Mouse (Mus musculus) lung, postnatal 0 days (tissue): Measurements from ENCODE around the gene Pogk. TPM values are rescaled to one million over a fixed set of nuclear protein-coding genes. Genes with fewer than 3 reads are reported as not detected.

ENCODE experiments used
- ATAC-seq: fragments of 200-750 bp; cut with Nextera tagmentation; 2 replicates; pipeline ENCODE4 v1.8.0; 2017; ENCODE audit warnings: moderate library complexity
- DNase-seq: peaks from one replicate; pipeline ENCODE4 v3.0.0-alpha.2; 2016; ENCODE audit warnings: low spot score
- H3K27ac ChIP-seq: fragments of 300-500 bp; sonication (generic); 2 replicates; pipeline ENCODE4 v1.5.1; 2014; ENCODE audit warnings: antibody characterized with exemption, mild to moderate bottlenecking, low read length, mixed read lengths
- H3K27me3 ChIP-seq: fragments of 300-500 bp; sonication (generic); replicated peaks from 2 replicates; pipeline ENCODE4 v1.6.1; 2014; ENCODE audit warnings: low read length, mixed read lengths; ENCODE audit not compliant: insufficient read depth
- H3K36me3 ChIP-seq: fragments of 300-500 bp; sonication (generic); 2 replicates; pipeline ENCODE4 v1.6.1; 2014; ENCODE audit warnings: low read length, mixed read lengths; ENCODE audit not compliant: insufficient read depth
- H3K4me1 ChIP-seq: fragments of 300-500 bp; sonication (generic); 2 replicates; pipeline ENCODE4 v1.6.1; 2014; ENCODE audit warnings: antibody characterized with exemption, low read depth, low read length, mixed read lengths; ENCODE audit not compliant: insufficient read depth
- H3K4me2 ChIP-seq: fragments of 300-500 bp; sonication (generic); replicated peaks from 2 replicates; pipeline ENCODE4 v1.6.1; 2014; ENCODE audit warnings: low read depth, mild to moderate bottlenecking, low read length, moderate library complexity, mixed read lengths
- H3K4me3 ChIP-seq: fragments of 300-500 bp; sonication (generic); 2 replicates; pipeline ENCODE4 v1.5.1; 2014; ENCODE audit warnings: low read depth, low read length
- H3K9ac ChIP-seq: fragments of 300-500 bp; sonication (generic); replicated peaks from 2 replicates; pipeline ENCODE4 v1.6.1; 2014; ENCODE audit warnings: low read depth, mild to moderate bottlenecking
- H3K9me3 ChIP-seq: fragments of 300-500 bp; sonication (generic); 2 replicates; pipeline ENCODE4 v1.6.1; 2016; ENCODE audit warnings: low read length, mixed read lengths
- CTCF ChIP-seq: IDR thresholded peaks from 2 replicates; pipeline ENCODE4 v1.5.1; 2016; ENCODE audit warnings: antibody characterized with exemption, mild to moderate bottlenecking
- EP300 ChIP-seq: IDR thresholded peaks from 2 replicates; pipeline ENCODE4 v1.6.1; 2016; ENCODE audit warnings: antibody characterized with exemption, mild to moderate bottlenecking, control low read depth
- WGBS: fragments of 180-500 bp; shearing (Covaris S2); extraction: QIAGEN DNeasy Blood & Tissue Kit; methylation state at CpG from one replicate; pipeline ENCODE4 v1.1.7; 2014; 5-methylcytosine and 5-hydroxymethylcytosine counted together
- polyA plus RNA-seq: library from polyadenylated mRNA; unstranded; fragments of >200 nt; fragmentation: Nextera tagmentation; extraction: Ambion mirVana; gene quantifications from 2 replicates; pipeline ENCODE4 v1.2.1, GENCODE M21; 2015

Gene Pogk
- polyA plus RNA-seq, 1 experiment from 2014 or later = 3.5 TPM

- no peaks in the 10 kb centered on the region for H3K4me1 ChIP-seq
These were observed 70.6 kb downstream of the Pogk start for GRCm38 (mm10) chr1:166339110-166339509.

More at GRCm38 (mm10) chr1:166339110-166339509, 70.6 kb downstream of the Pogk start:
- Histone ChIP-seq H3K4me2 (no peak overlapping the region), H3K36me3 (no peaks in the 10 kb centered on the region), H3K4me3 (no peak overlapping the region), H3K27ac (no peak overlapping the region), H3K9me3 (no peaks in the 10 kb centered on the region), H3K27me3 (no peaks in the 10 kb centered on the region), H3K9ac (no peak overlapping the region)
- DNase-seq = peak; percentile 11
- 69% methylated on average over 6 of the region's 6 CpGs for WGBS
- TF ChIP-seq EP300 = no peak
- no peak for TF ChIP-seq CTCF
- peak; percentile 35; the same call in 1 of the 2 replicates for ATAC-seq

Other genes with a start within 250 kb of the Pogk start
- not detected in 2 replicates for gene Mael, start 171.1 kb downstream of the Pogk start, polyA plus RNA-seq
- 0.79 and 1.1 TPM in 2 replicates for gene Ildr2, start 155.7 kb downstream of the Pogk start, polyA plus RNA-seq
- gene Tada1, start 30.8 kb downstream of the Pogk start, polyA plus RNA-seq = 26.5 and 28.1 TPM in 2 replicates
- gene Gm4846, start 87.7 kb upstream of the Pogk start, polyA plus RNA-seq = not detected in 2 replicates
- gene Gm4847, start 237.8 kb upstream of the Pogk start, polyA plus RNA-seq = not detected in 2 replicates